Mouse (Mus musculus): ENCODE results near the gene Mettl6.

DNA sequence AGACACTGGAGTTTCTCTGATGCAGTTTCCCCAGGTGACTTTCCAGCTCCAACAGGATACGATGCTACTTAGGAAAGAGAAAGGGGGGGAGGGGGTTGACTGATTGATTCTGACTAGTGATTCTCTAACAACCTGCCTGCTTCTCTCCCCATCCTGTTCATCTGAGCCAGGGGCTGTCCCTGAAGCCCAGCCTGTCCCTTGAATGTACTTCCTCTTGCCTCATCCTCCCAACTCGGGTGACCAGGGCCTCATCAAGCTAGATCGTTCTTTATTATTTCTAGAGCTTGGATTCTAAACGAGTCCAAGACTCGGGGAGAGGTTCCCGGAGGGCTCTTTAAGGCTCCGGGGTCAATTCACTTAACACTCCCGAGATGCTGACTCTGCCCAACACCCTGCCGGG, 939 bp downstream of the Mettl6 start:
- no peak for TF ChIP-seq CTCF (IDR thresholded peaks at IDR 0.05; ENCODE audit: extremely low read depth, insufficient read length, insufficient replicate concordance, low read depth, low read length)
- TF ChIP-seq POLR2A (IDR thresholded peaks at IDR 0.05; ENCODE audit: low read depth, low read length) = no peak
